In genomic region chr9:96719408-96720158, GRCm38 (mm10) we compare ENCODE assay signal across 8 mouse cellular contexts. TPM values are rescaled to one million over a fixed set of nuclear protein-coding genes. Genes with fewer than 3 reads are reported as not detected.
A peak's percentile ranks its signal among the peaks of the same experiment; 100 is the strongest.
DNase-seq lines count a peak whose midpoint lies in the region; ATAC-seq lines count a peak whose summit lies in the region.

No protein-coding gene starts in this region.

- H3K4me2 ChIP-seq in hindbrain, embryonic 13.5 days, result peak overlapping the region; percentile 70
- H3K4me2 ChIP-seq in limb, embryonic 15.5 days, result peak overlapping the region; percentile 66
- H3K4me2 ChIP-seq in midbrain, embryonic 15.5 days, result peak overlapping the region; percentile 67

- H3K4me3 ChIP-seq in hindbrain, embryonic 13.5 days, result peak overlapping the region; percentile 70
- peak overlapping the region; percentile 79 for H3K4me3 ChIP-seq in limb, embryonic 15.5 days
- H3K4me3 ChIP-seq in midbrain, embryonic 15.5 days, result peak overlapping the region; percentile 68

- peaks cover 45% of the 10 kb centered on the region for H3K4me1 ChIP-seq in hindbrain, embryonic 13.5 days (replicated peaks)
- H3K4me1 ChIP-seq in limb, embryonic 15.5 days, result peaks cover 21% of the 10 kb centered on the region
- H3K4me1 ChIP-seq in midbrain, embryonic 15.5 days, result peaks cover 36% of the 10 kb centered on the region

- under 1% methylated on average over 58 of the region's 85 CpGs for WGBS in hindbrain, embryonic 13.5 days
- under 1% methylated on average over 83 of the region's 85 CpGs for WGBS in limb, embryonic 15.5 days
- WGBS in midbrain, embryonic 15.5 days, result under 1% methylated on average over 83 of the region's 85 CpGs

- H3K36me3 ChIP-seq in hindbrain, embryonic 13.5 days, result peaks cover 3% of the 10 kb centered on the region; the same call in 1 of the 2 replicates
- H3K36me3 ChIP-seq in limb, embryonic 15.5 days, result no peaks in the 10 kb centered on the region
- H3K36me3 ChIP-seq in midbrain, embryonic 15.5 days (replicated peaks), result no peaks in the 10 kb centered on the region

- H3K9me3 ChIP-seq in hindbrain, embryonic 13.5 days, result no peaks in the 10 kb centered on the region
- H3K9me3 ChIP-seq in limb, embryonic 15.5 days, result no peaks in the 10 kb centered on the region
- no peaks in the 10 kb centered on the region for H3K9me3 ChIP-seq in midbrain, embryonic 15.5 days

- H3K27ac ChIP-seq in hindbrain, embryonic 13.5 days, result peak overlapping the region; percentile 95
- H3K27ac ChIP-seq in limb, embryonic 15.5 days, result peak overlapping the region; percentile 91
- peak overlapping the region; percentile 92 for H3K27ac ChIP-seq in midbrain, embryonic 15.5 days

- peak; percentile 84 for ATAC-seq in hindbrain, embryonic 13.5 days (ENCODE audit: low FRiP score)
- peak; percentile 68 for ATAC-seq in limb, embryonic 15.5 days (ENCODE audit: insufficient number of reproducible peaks, low FRiP score, low TSS enrichment, low read depth)
- ATAC-seq in midbrain, embryonic 15.5 days (replicated peaks), result peak; percentile 86

- no peaks in the 10 kb centered on the region for H3K27me3 ChIP-seq in hindbrain, embryonic 13.5 days
- H3K27me3 ChIP-seq in limb, embryonic 15.5 days, result no peaks in the 10 kb centered on the region
- no peaks in the 10 kb centered on the region for H3K27me3 ChIP-seq in midbrain, embryonic 15.5 days (replicated peaks)

- H3K9ac ChIP-seq in hindbrain, embryonic 13.5 days, result peak overlapping the region; percentile 98
- peak overlapping the region; percentile 87 for H3K9ac ChIP-seq in limb, embryonic 15.5 days
- peak overlapping the region; percentile 87 for H3K9ac ChIP-seq in midbrain, embryonic 15.5 days

- peak; percentile 58 for DNase-seq in layer of hippocampus, adult 11-12 months (ENCODE audit: low spot score)
- no peak for DNase-seq in layer of hippocampus, adult 9-10 months (ENCODE audit: low spot score)
- DNase-seq in cerebellum, adult 8-10 months, result peak; percentile 77
- peak; percentile 55 for DNase-seq in forelimb bud, embryonic 11.5 days (ENCODE audit: low read depth, low spot score)
- peak; percentile 69 to 84 for DNase-seq in spleen, postnatal 4 days (ENCODE audit: low spot score in 2 of 2)

RNA-seq across cellular contexts. Expression of gene Zbtb38, which starts 33.0 kb away (rescaled TPM):
- polyA plus RNA-seq in hindbrain, embryonic 13.5 days (2015; fragmentation: Nextera tagmentation; extraction: Ambion mirVana), result 42.2 and 44.0 TPM in 2 replicates
- polyA plus RNA-seq in limb, embryonic 15.5 days (2015; fragmentation: Nextera tagmentation; extraction: Ambion mirVana), result 16.8 and 17.2 TPM in 2 replicates
- 57.2 and 59.2 TPM in 2 replicates for polyA plus RNA-seq in midbrain, embryonic 15.5 days (2015; fragmentation: Nextera tagmentation; extraction: Ambion mirVana)
